Mouse (Mus musculus): ENCODE measurements at regions not wholly inside any gene's neighbourhood (a gene's known extent, or its start where the extent isn't known, plus 50 kb on each side); places are given as distances from the start of the nearest gene placed in this dataset.

GRCm38 (mm10) chr9:43594814-43595213, 149.0 kb upstream of the Nectin1 start:
- no peak for DNase-seq (ENCODE audit: low spot score in 2 of 2)

DNA sequence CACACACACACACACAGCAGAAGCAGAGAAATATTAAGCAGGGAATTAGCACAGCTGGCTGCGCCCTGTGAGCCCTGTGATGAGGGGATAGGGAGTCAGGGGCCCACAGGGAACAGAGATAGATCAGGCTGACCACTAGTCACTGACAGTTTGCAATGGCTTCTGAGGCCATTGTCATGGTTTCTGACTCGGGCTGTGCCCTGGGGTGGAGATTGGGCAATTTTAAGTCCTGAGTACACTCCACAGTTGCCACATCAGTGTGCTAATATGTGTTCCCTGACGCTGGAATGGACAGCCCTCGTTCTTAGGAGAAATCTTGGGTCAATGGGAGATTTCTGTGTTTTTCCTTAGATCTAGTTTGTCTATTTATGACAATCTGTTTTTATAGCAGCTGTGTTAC, 148.3 kb upstream of the Nectin1 start:
- DNase-seq (ENCODE audit: low spot score in 2 of 2), result no peak

- no peak for DNase-seq (ENCODE audit: low spot score in 2 of 2)
These were observed 143.4 kb upstream of the Nectin1 start for GRCm38 (mm10) chr9:43600396-43600795.

- no peak for DNase-seq (ENCODE audit: low spot score in 2 of 2)
These were observed 126.2 kb upstream of the Nectin1 start for GRCm38 (mm10) chr9:43617632-43618031.

DNA sequence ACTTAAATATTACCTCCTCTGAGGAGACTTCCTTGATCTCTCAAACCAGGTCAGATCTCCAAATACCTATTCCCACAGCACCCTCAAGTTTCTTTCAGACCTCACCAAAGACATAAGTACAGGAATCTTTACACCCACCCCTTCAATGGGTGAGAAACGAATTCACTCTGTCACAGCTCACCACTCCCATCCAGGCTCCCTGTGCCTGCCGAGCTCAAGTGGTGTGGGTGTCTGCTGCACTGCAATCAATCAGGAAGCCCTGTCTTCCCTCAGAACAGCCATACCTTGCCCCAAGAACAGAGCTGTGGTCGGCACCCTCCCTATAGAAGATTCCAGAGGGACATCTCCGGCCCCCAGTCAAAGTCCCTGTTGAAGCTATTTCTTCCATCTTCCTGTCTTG, 116.2 kb upstream of the Nectin1 start:
- DNase-seq (ENCODE audit: low spot score in 2 of 2), result peak in 1 of 2 experiments; percentile 12

DNA sequence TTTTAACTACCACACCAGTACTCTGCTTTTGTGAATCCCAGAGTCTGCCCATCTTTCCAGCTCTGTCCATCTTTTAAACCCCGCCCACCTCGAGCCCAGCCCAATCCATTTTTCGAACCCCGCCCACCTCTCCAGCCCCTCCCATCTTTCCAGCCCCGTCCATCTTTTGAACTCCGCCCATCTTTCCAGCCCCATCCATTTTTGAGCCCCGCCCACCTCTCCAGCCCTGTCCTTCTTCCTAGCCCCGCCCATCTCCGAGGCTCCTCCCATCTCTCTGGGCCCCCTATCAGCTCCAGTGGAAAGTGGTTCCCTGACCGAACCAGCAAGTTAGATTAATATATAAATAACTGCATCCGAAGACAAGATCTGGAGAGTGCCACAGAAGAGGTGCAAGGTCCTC, 115.0 kb upstream of the Nectin1 start:
- no peak for DNase-seq (ENCODE audit: low spot score in 2 of 2)

DNA sequence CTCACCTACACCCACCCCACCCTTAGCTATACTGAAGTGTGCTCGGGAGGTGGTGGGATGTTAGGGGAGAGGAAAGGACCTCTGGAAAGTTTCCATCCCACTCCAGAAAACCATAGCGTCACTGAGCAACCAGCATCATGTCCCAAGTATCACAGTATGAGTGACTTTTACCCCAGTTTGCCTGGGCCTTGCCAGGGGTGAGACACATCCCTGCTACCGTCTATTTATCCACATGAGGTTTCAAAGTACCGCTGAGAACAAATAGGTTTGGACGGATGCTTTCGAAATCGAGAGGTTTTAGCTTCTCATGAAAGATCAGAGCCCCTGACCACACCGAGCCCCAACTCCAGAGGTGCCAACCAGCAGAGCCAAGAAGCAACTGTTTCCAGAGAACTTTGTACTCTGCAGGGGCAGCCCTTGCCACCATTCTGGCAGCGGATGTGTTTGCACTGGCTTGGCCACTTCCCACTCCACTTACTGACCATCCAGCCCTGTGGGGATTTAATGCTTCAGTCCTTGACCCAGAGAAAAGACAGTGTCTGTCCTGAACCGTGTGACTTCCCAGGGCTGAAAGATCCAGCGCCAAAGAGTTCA, 107.3 kb upstream of the Nectin1 start:
- no peak for DNase-seq (ENCODE audit: low spot score in 2 of 2)

- no peak for DNase-seq (ENCODE audit: low spot score in 2 of 2)
These were observed 85.6 kb upstream of the Nectin1 start for GRCm38 (mm10) chr9:43658186-43658585.

- DNase-seq (ENCODE audit: low spot score in 2 of 2), result no peak
These were observed 84.5 kb upstream of the Nectin1 start for GRCm38 (mm10) chr9:43659237-43659636.

DNA sequence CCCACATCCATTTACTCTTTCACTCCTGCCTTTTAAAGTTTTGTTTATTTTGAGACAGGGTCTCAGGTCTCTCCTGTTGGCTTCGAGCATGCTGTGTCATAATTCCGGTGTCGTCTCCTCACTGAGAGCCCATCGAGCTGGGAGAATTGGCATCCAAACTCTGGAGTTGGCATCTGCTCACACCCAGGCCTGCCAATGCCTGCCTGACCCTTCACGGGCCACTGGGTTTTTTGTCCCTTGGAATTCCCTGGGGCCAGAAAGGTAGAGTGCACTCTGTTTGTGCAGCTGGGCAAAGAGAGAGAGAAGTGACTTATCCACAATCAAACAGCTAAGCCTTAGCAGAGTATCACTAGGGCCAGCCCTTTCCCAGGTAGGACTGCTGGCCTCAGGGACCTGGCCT, 83.6 kb upstream of the Nectin1 start:
- DNase-seq (ENCODE audit: low spot score in 2 of 2), result no peak

DNA sequence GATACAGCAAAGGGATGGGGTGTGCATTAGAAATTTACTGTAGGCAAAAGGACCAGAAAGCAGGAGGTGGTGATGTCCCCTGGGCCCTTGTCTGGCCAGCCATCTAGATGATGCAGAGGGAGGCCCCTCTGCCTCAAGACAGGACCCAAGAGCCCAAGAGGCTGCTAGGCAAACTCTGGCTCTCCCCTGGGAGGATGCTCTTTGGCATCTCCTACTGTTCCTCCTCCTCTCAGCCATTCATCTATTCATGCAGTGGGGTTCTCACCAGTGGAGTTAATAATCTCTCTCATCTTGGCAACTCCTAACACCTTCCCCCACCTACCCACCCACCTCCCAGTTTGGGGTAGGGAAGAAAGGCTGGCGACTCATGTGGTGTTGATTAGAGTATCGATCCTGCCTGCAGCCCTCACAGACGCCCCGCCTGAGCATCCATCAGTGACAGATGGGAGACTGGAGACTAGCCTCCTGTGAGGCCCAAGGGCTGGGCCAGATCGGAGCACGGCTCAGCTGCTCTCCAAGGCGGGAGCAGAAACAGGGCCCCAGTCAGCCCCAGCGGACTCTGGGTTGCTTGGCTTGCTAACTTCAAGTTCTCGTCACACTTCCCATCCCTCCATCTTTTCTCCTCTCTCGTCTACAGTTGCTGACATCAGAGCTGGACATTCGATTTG, 82.8 kb upstream of the Nectin1 start:
- no peak for DNase-seq (ENCODE audit: low spot score in 2 of 2)

- DNase-seq (ENCODE audit: low spot score in 2 of 2), result no peak
These were observed 82.1 kb upstream of the Nectin1 start for GRCm38 (mm10) chr9:43661646-43662045.

DNA sequence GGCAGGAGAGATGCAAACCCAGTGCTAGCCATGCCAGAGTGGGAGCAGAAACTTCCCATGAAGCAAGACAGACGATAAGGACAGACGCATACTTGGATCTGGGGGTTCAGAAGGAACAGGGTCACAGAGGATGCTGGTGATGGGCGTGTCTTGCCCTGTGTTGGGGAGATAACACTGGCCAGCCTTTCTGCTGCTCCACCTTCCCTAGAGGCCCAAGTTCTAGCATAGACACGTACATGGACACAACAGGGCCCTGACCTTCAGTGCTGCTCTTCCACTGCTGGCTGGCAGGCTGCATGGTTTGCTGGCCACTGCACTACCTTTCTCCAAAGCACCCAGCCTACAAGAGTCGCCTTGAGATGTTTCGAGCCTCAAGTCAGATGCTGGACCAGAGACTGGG, 76.4 kb upstream of the Nectin1 start:
- no peak for DNase-seq (ENCODE audit: low spot score in 2 of 2)

DNA sequence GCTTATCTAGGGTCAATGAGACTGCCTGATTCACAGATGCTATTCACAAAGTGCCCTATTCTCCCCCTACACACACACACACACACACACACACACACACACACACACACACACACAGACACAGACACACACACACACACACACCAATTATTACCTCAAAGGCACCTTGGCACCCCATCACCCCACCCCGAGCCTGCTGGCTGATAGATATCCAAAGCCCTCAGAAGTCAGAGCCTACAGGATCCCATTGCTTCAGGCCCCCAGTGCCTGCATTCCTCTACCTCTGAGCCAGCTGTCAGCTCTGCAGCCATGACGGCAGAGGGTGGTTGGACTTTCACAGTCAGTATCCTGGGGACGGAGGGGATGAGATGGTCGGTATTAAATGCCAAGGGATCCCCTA, 75.8 kb upstream of the Nectin1 start:
- DNase-seq (ENCODE audit: low spot score in 2 of 2), result no peak

DNA sequence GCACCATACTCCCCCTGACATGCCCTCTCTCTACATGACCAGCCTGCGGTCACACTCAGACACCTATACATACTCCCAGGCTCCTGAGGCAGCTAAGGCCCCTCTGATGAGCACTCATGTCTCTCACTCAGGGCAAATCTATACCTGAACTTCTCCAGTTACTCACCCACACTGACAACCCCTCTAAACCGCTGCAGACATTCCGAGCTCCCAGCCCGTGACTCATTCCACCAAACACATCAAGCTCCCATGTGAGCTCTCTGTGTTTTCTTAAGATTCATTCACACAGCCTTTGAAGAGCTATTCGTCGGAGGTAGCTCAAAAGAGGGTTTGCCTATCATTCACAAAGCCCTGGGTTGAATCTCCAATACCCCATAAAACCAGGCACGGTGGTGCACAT, 75.1 kb upstream of the Nectin1 start:
- no peak for DNase-seq (ENCODE audit: low spot score in 2 of 2)

DNA sequence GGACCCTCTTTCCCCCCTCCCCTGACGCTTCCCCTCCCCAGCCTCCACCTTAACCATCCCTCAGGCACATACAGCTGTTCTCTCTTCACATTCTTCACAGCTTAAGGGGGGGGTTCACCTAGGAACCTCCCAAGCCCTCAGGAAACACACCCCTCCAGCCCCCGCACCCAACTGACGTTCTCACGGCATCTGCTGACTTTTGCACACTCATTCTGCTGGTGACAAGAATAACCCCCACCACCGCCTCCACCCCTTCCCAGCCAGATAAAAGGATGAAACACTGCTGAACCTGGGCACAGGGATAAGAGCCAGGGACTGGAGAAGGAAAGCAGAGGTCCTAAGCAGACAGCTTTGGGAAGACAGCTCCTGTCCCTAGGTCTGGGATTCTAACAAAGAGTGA, 73.2 kb upstream of the Nectin1 start:
- DNase-seq (ENCODE audit: low spot score in 2 of 2), result peak in 1 of 2 experiments; percentile 36

- DNase-seq (ENCODE audit: low spot score in 2 of 2), result no peak
These were observed 70.6 kb upstream of the Nectin1 start for GRCm38 (mm10) chr9:43673171-43673680.

- DNase-seq (ENCODE audit: low spot score in 2 of 2), result no peak
These were observed 69.5 kb upstream of the Nectin1 start for GRCm38 (mm10) chr9:43674321-43674720.

- DNase-seq (ENCODE audit: low spot score in 2 of 2), result no peak
These were observed 67.8 kb upstream of the Nectin1 start for GRCm38 (mm10) chr9:43676011-43676410.

- DNase-seq (ENCODE audit: low spot score in 2 of 2), result peak in 1 of 2 experiments; percentile 38
These were observed 64.5 kb upstream of the Nectin1 start for GRCm38 (mm10) chr9:43679331-43679730.

DNA sequence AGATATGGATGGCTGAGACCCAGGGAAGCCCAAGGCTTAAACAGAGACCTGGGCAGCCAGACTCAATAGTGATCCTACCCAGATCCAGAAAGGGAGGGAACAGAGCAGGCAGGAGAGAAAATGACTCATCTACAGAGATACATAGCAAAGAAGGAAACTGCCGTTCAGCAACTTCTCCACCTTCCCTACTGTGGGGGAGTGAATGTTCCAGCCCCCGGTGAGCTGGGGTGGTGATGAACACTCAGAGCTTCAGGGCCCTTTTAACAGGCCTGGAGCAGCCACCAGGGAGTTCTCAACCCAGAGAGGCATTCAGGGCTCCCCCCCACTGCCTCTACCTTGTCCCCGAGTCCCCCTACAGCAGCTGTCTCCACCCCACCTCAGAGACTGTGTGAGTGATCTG, 62.5 kb upstream of the Nectin1 start:
- DNase-seq (ENCODE audit: low spot score in 2 of 2), result peak; percentile 35 to 60

DNA sequence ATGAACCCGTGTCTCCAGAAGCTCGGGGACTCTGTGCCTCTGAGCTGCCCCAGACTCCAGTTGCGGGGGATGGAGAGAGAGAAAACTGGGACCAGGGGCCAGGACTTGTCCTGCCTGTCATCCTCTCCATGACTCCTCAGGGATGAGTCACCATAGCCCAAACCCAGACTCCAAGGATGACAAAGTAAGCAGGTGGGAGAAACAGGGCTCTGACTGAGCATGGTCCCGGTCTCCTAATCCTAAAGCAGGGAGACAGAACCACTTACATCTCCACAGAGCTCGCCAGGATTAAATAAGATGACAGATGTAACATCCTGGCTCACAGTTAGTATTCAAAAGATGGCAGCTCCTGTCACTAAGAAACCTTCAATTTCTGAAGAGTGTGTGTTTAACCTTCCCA, 61.7 kb upstream of the Nectin1 start:
- DNase-seq (ENCODE audit: low spot score in 2 of 2), result no peak

DNA sequence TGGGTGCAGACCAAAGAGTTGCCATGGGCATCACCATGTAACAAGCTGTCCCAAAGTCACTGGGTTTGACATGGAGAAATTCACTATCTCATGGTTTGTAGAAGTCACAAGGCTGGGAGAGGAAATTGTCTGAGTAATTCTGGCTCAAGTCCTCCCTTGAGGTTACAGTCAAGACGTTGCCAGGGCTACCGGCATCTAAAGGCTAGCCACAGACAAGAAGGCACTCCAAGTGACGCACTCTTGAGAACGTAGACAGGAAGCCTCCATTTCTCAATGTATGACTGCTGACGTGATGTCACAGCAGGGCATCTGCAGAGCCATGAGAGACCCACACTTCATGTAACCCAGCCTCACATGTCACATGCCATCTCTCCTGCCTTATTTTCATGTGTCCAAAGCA, 59.2 kb upstream of the Nectin1 start:
- no peak for DNase-seq (ENCODE audit: low spot score in 2 of 2)

Measured in left cerebral cortex, adult 18-20 months (tissue).